Mouse (Mus musculus): ENCODE results near the gene Ss18l1.

DNA sequence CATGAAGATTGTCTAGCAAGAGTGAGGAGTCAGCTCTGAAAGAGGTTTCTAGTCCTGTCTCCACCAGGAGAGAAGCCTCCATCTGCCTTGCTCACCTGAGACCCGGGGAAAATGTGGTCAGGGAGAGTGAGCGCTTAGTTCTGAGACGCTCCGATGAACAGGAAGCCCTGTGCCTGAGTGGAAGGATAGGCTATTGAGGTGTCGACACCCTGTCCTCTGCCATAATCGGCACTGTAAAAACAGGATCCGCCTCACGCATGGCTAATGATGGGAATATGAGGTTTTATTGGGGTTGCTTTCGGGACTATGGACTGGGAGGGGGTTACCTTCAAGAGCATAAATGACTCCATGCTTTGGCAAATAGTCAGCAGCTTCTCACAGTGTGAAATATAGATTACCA lies 23.7 kb upstream of the Ss18l1 start:
- TF ChIP-seq POLR2A (IDR thresholded peaks at IDR 0.05; ENCODE audit: extremely low read depth, insufficient read depth, low read length), result no peak
- no peak for TF ChIP-seq CTCF (IDR thresholded peaks at IDR 0.05; ENCODE audit: extremely low read depth, insufficient read depth, low read length)
